Mouse (Mus musculus): ENCODE measurements at regions not wholly inside any gene's neighbourhood (a gene's known extent, or its start where the extent isn't known, plus 50 kb on each side); places are given as distances from the start of the nearest gene placed in this dataset.

GRCm38 (mm10) chr17:59429189-59429588 lies 416.0 kb upstream of the Nudt12 start:
- POLR2A ChIA-PET: interaction anchor here in 2 of 4 experiments (0.6 to 0.7 kb wide), 2 partner anchors 36 to 221 kb away, joined by 3 read pairs; no protein-coding TSS in a partner anchor
- CTCF ChIA-PET: no interaction called here

DNA sequence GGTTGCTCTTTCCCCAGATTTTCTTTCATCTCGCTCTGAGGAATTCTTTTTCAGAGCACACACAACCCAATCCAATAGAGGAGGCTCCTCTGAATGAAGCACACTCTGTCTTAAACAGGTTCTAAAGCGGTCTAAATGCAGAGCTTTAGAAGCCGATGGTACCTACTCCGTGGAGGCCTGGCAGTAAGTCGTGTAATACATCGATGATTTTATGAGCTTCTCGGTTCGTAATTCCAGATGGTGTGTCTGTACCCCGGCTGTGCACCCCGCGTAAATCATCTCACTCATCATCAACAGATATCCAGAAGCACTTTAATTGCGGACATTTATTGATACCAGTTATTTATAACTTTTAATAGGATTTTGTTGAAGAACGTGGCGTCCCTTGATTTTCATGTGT lies 408.3 kb upstream of the Nudt12 start:
- POLR2A ChIA-PET: no interaction called here
- CTCF ChIA-PET: interaction anchor here in 1 of 4 experiments (0.6 kb wide), 1 partner anchor 178 kb away, joined by 3 read pairs; no protein-coding TSS in a partner anchor

- CTCF ChIA-PET: no interaction called here
Observed at GRCm38 (mm10) chr17:59409315-59409714, 396.1 kb upstream of the Nudt12 start.

GRCm38 (mm10) chr17:59404525-59404924 lies 391.4 kb upstream of the Nudt12 start:
- ChIA-PET POLR2A (no interaction called here), CTCF (no interaction called here)

More at GRCm38 (mm10) chr17:59409315-59409714, 396.1 kb upstream of the Nudt12 start:
- POLR2A ChIA-PET: no interaction called here

DNA sequence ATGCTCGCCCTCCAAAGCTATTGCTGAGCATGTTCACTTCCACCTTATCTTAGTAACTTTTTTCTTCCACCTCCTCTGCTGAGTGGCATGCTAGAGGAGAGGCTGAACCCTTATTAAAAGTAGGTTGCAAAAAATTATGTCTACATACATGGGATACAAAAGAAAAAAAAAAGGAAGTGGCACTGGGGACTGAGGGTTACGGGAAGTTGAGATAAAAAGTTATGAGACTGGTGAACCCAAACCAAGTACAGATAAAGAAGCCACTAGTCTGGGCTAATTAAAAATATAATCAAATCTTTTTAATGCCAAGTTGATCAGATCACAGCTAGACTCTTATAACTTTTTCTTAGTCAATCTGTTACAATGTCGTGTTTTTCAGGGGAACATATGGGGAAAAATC lies 384.2 kb upstream of the Nudt12 start:
- CTCF ChIA-PET: interaction anchor here in 1 of 4 experiments (0.6 kb wide), 1 partner anchor 69 kb away, joined by 4 read pairs; no protein-coding TSS in a partner anchor
- POLR2A ChIA-PET: interaction anchor here in 1 of 4 experiments (0.6 kb wide), 1 partner anchor 350 kb away, joined by 3 read pairs; no protein-coding TSS in a partner anchor

GRCm38 (mm10) chr17:59383107-59383438 lies 369.9 kb upstream of the Nudt12 start:
- ChIA-PET CTCF (no interaction called here), POLR2A (no interaction called here)

- CTCF ChIA-PET: no interaction called here
- POLR2A ChIA-PET: no interaction called here
Observed at GRCm38 (mm10) chr17:59382225-59383106, 369.3 kb upstream of the Nudt12 start.

GRCm38 (mm10) chr17:59373505-59374106 lies 360.4 kb upstream of the Nudt12 start:
- POLR2A ChIA-PET: no interaction called here
- CTCF ChIA-PET: interaction anchor here in 1 of 4 experiments (0.6 kb wide), 1 partner anchor 1461 kb away, joined by 5 read pairs; no protein-coding TSS in a partner anchor

DNA sequence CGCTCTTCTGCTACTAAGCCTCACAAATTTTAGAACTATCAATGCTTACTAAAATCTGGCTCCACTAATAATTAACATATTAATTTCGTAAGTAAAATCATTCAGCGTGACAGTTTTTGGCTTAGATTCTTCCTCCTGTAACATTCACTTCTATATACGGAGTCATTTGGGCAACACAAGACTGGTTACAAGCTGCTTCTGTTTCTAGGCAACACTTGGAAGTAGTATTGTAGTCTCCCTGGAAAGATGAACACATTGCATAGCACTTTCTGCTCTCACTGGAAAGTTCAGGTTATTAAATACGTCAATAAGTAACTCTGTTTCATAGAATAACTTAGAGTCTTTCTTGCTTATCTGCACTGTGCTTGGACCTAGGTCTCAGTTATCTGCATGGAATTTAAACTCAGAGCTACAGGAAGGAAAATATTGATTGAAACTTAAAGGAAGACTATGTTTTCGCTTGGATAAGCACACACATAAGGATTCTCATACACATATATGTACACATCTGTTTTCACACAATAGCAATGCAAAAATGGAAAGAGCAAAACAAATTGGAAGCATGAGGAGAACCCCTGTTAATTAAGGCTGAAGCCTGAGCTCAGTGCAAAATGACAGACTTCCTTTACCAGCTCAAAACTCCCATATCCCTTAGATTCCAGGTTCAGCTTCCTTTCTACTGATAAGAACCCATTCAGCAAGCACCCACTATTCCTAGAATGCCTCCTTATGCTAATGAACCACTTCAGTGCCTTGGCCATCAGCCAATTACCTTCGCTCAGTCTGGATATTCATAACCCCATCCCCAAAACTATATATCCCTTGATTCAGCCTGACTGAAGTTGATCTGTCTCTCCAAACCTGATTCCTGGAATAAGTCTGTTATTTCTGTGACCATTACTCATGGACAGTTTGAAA lies 356.7 kb upstream of the Nudt12 start:
- ChIA-PET CTCF (no interaction called here), POLR2A (interaction anchor here in 1 of 4 experiments (0.6 kb wide), 1 partner anchor 696 kb away, joined by 3 read pairs; no protein-coding TSS in a partner anchor)

- CTCF ChIA-PET: no interaction called here
- POLR2A ChIA-PET: no interaction called here
Observed at GRCm38 (mm10) chr17:59365340-59365739, 352.2 kb upstream of the Nudt12 start.

DNA sequence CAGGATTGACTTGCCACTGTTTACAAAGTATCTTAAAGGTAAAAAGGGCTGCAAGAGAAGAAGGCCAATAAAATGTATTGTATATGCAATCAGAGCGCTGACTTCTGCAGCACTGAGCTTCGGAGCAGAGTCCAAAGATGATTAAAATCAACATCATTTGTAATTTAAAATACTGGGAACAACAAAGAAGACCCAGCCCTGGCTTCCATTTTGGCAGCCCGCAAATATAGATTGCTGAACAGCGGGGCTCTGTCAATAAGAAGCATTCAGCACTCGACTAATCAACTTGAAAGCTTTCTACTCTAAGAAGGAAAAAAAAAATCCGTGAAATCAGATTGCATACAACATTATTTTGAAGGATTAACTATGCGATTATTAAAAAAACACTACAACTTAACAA lies 348.9 kb upstream of the Nudt12 start:
- ChIA-PET CTCF (no interaction called here), POLR2A (no interaction called here)

DNA sequence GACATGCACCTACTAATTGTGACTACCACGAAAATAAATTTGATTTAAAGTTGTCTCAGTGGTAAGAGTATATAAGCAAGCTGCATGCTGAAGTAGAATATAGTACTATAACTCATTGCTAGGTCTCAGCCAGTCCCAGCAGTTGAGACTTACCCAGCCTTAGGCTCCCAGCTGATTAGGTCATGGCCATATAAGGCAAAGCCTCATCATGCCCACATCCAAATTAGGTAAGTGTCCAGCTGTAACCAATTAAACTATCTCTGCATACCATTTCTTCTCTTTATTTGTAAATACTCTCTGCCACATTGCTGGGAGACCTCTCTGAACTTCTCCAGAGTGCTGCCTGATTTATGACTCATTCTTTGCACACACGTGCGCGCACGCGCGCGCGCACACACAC lies 347.9 kb upstream of the Nudt12 start:
- ChIA-PET POLR2A (no interaction called here), CTCF (interaction anchor here in 1 of 4 experiments (0.7 kb wide), 1 partner anchor 188 kb away, joined by 3 read pairs; no protein-coding TSS in a partner anchor)

DNA sequence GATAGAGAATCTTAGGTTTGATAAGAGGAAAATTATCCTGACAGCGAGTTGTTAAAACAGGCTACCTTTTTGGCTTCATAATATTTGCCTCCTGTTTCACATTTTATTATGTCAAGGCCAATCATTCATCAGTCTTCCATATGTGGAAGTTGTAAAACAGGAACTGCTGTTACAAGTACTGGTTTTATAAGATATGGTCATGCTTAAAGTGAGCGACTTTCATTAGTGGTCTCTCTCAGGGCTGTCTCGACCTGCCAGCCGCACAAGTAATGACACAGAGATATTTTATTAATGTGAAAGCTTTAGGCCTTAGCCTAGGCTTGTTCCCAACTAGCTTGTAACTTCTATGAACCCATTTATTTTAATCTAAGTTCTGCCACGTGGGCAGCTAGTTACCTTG lies 346.3 kb upstream of the Nudt12 start:
- ChIA-PET CTCF (no interaction called here), POLR2A (no interaction called here)

- CTCF ChIA-PET: no interaction called here
- POLR2A ChIA-PET: no interaction called here
Observed at GRCm38 (mm10) chr17:59345526-59345925, 332.4 kb upstream of the Nudt12 start.

DNA sequence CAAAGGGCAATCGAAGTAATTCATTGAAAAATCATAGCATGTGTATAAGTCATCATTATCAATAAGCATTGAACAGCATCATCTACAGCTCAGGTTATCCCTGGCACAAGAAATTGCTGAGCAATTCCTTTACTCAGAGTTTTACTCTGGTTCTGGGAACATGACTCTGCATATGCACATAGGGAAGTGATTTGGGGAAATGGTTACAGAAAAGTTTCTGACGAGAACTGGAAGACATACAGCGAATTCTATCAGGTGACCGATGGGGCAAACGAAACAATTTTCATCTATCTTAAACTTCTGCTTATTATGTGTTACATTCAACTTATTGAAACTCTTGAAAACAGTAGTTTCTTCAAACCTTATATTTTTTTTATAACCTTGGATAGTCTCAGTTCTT lies 284.8 kb upstream of the Nudt12 start:
- ChIA-PET CTCF (no interaction called here), POLR2A (no interaction called here)

DNA sequence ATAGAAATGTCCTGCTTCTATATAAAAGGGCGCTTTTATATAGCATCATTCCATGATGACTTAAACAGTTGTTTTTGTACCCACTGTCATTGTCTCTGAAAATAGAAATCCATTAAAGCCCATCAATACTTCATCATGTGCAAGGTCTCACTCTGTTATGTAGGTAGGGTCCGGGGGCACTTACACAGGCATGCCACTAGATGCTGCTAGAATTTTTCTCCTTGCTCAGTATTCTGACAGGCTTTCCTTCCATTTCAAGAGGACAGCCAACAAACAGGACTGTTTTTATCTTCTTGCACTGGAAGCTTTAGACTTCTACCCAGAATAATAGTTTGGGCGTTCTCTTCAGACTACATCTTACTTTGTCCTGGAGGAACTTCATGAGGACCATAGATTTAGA lies 268.2 kb upstream of the Nudt12 start:
- POLR2A ChIA-PET: no interaction called here
- CTCF ChIA-PET: no interaction called here

DNA sequence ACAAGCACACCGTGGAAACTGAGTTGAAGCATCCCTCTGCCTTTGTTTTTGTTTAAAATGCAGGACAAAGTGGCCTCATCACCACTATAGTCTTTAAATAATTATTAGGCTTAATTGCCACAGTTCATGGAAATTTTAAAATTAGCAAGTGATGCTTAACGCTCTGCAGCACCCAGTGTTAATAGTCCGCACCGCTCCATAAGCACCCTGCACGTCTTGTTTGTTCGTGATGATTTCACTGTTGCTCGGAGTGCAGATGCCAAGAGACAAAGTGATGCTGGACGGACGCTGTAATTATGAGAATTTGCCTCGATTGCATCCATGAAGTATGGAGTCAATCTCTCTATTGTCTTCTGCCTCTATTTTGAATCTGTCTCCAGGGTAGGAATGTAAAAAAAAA lies 266.6 kb upstream of the Nudt12 start:
- POLR2A ChIA-PET: no interaction called here
- CTCF ChIA-PET: no interaction called here

DNA sequence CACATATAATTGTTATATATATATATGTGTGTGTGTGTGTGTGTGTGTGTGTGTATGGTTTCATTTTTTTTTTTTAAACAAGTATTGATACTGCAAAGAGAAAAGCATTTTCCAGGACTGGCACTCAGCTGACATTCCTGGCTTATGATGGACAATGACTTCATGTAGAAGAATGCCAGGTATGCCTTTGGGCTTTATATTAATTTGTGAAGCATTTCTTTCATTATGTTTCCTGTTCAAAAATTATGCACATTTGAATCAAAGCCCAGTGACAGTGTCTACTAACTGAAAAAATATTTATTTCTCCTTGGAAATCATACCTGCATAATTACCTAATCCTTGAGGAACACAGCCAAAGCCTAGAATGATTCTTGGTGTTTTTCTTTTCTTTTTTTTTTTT lies 256.4 kb upstream of the Nudt12 start:
- POLR2A ChIA-PET: no interaction called here
- CTCF ChIA-PET: no interaction called here

DNA sequence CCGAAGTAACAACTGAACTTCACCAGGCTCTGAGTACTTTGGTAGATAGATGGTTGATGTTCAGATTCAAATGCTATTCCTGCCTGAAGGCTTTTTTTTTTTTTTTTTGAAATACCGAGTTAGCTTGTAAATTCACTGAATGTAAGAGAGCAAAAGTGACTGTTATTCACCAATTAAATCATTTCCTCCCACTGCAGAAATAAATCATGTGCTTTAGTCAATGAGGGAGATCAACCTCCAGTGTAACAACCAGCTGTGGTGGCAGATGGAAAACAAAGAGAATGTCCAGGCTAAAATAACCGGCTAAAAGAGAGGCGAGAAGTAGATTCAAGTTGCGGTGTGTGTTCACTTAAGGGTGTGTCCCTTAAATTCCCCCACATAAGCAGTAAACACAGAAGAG lies 235.8 kb upstream of the Nudt12 start:
- ChIA-PET CTCF (no interaction called here), POLR2A (interaction anchor here in 1 of 4 experiments (0.7 kb wide), 1 partner anchor 392 kb away, joined by 3 read pairs; no protein-coding TSS in a partner anchor)

DNA sequence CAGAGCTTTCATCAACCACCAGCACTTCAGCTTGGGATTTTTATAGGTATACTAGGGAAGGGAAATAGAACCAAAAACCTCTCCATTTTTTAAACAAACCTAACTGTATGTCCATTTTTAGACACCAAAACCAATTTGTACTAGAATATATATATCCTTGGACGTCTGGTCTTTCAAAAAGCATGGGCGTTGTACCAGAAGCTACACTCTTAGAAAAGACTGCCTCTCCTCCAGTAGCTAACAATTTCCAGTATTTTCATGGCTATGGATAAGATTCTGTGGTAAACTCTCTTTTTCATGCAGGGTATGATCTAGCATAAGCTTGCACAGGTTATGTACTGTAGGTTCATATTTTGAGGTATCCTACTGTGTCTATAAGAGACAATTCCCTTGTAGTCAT lies 219.1 kb upstream of the Nudt12 start:
- CTCF ChIA-PET: no interaction called here
- POLR2A ChIA-PET: no interaction called here

Measured in embryonic stem cell, embryonic (primary cell).